Mouse (Mus musculus): ENCODE results near the gene Bicd2.

Bicd2 gene

GRCm38 (mm10) chr13:49348522-49348921 lies 7.1 kb downstream of the Bicd2 start:
- peaks cover 13% of the 10 kb centered on the region; the same call in 1 of the 2 replicates for H3K36me3 ChIP-seq (ENCODE audit: insufficient read depth, low read length)
- H3K9me3 ChIP-seq (ENCODE audit: low read length): no peaks in the 10 kb centered on the region
- H3K27me3 ChIP-seq (ENCODE audit: insufficient read depth, low read length): no peaks in the 10 kb centered on the region
- TF ChIP-seq CTCF (conservative IDR thresholded peaks at IDR 0.05; ENCODE audit: low read length) (no peak), NANOG (IDR thresholded peaks at IDR 0.05; ENCODE audit: borderline replicate concordance, low read length) (no peak), POU5F1 (IDR thresholded peaks at IDR 0.05; ENCODE audit: borderline replicate concordance, low read length) (no peak)
- peaks cover 4% of the 10 kb centered on the region for H3K4me1 ChIP-seq (replicated peaks; ENCODE audit: low read depth, low read length)
- no peak overlapping the region for H3K4me3 ChIP-seq (replicated peaks; ENCODE audit: low read length)

- Histone ChIP-seq H3K36me3 (ENCODE audit: insufficient read depth, low read length) (0 out of 2 replicates have a peak, but pooled peaks cover 11% of the 10 kb centered on the region), H3K4me3 (replicated peaks; ENCODE audit: low read length) (no peak overlapping the region), H3K9me3 (ENCODE audit: low read length) (no peaks in the 10 kb centered on the region), H3K4me1 (replicated peaks; ENCODE audit: low read depth, low read length) (peaks cover 4% of the 10 kb centered on the region), H3K27me3 (ENCODE audit: insufficient read depth, low read length) (no peaks in the 10 kb centered on the region)
- no peak for TF ChIP-seq POU5F1 (IDR thresholded peaks at IDR 0.05; ENCODE audit: borderline replicate concordance, low read length)
- no peak for TF ChIP-seq CTCF (conservative IDR thresholded peaks at IDR 0.05; ENCODE audit: low read length)
- no peak for TF ChIP-seq NANOG (IDR thresholded peaks at IDR 0.05; ENCODE audit: borderline replicate concordance, low read length)
Measured at GRCm38 (mm10) chr13:49349335-49349734, 8.0 kb downstream of the Bicd2 start.

GRCm38 (mm10) chr13:49349836-49350505 lies 8.6 kb downstream of the Bicd2 start:
- H3K4me1 ChIP-seq (replicated peaks; ENCODE audit: low read depth, low read length): peaks cover 4% of the 10 kb centered on the region
- TF ChIP-seq POU5F1 (IDR thresholded peaks at IDR 0.05; ENCODE audit: borderline replicate concordance, low read length): no peak
- TF ChIP-seq NANOG (IDR thresholded peaks at IDR 0.05; ENCODE audit: borderline replicate concordance, low read length): no peak
- TF ChIP-seq CTCF (conservative IDR thresholded peaks at IDR 0.05; ENCODE audit: low read length): no peak
- no peaks in the 10 kb centered on the region for H3K27me3 ChIP-seq (ENCODE audit: insufficient read depth, low read length)
- H3K9me3 ChIP-seq (ENCODE audit: low read length): no peaks in the 10 kb centered on the region
- H3K4me3 ChIP-seq (replicated peaks; ENCODE audit: low read length): no peak overlapping the region
- 0 out of 2 replicates have a peak, but pooled peaks cover 8% of the 10 kb centered on the region for H3K36me3 ChIP-seq (ENCODE audit: insufficient read depth, low read length)

- peaks cover 18% of the 10 kb centered on the region for H3K4me1 ChIP-seq (replicated peaks; ENCODE audit: low read depth, low read length)
- H3K36me3 ChIP-seq (ENCODE audit: insufficient read depth, low read length): peaks cover 20% of the 10 kb centered on the region; the same call in 1 of the 2 replicates
- no peak overlapping the region for H3K4me3 ChIP-seq (replicated peaks; ENCODE audit: low read length)
- H3K27me3 ChIP-seq (ENCODE audit: insufficient read depth, low read length): no peaks in the 10 kb centered on the region
- TF ChIP-seq NANOG (IDR thresholded peaks at IDR 0.05; ENCODE audit: borderline replicate concordance, low read length) (no peak), CTCF (conservative IDR thresholded peaks at IDR 0.05; ENCODE audit: low read length) (no peak), POU5F1 (IDR thresholded peaks at IDR 0.05; ENCODE audit: borderline replicate concordance, low read length) (no peak)
- no peaks in the 10 kb centered on the region for H3K9me3 ChIP-seq (ENCODE audit: low read length)
Measured at GRCm38 (mm10) chr13:49352581-49353159, 11.3 kb downstream of the Bicd2 start.

GRCm38 (mm10) chr13:49353422-49353821 lies 12.0 kb downstream of the Bicd2 start:
- H3K4me1 ChIP-seq (replicated peaks; ENCODE audit: low read depth, low read length): peaks cover 19% of the 10 kb centered on the region
- peaks cover 18% of the 10 kb centered on the region; the same call in 1 of the 2 replicates for H3K36me3 ChIP-seq (ENCODE audit: insufficient read depth, low read length)
- H3K27me3 ChIP-seq (ENCODE audit: insufficient read depth, low read length): no peaks in the 10 kb centered on the region

GRCm38 (mm10) chr13:49353991-49354507 lies 12.7 kb downstream of the Bicd2 start:
- Histone ChIP-seq H3K36me3 (ENCODE audit: insufficient read depth, low read length) (peaks cover 18% of the 10 kb centered on the region; the same call in 1 of the 2 replicates), H3K4me1 (replicated peaks; ENCODE audit: low read depth, low read length) (peaks cover 21% of the 10 kb centered on the region), H3K9me3 (ENCODE audit: low read length) (no peaks in the 10 kb centered on the region), H3K4me3 (replicated peaks; ENCODE audit: low read length) (no peak overlapping the region), H3K27me3 (ENCODE audit: insufficient read depth, low read length) (no peaks in the 10 kb centered on the region)
- no peak for TF ChIP-seq NANOG (IDR thresholded peaks at IDR 0.05; ENCODE audit: borderline replicate concordance, low read length)
- no peak for TF ChIP-seq POU5F1 (IDR thresholded peaks at IDR 0.05; ENCODE audit: borderline replicate concordance, low read length)
- no peak for TF ChIP-seq CTCF (conservative IDR thresholded peaks at IDR 0.05; ENCODE audit: low read length)

More at GRCm38 (mm10) chr13:49353422-49353821, 12.0 kb downstream of the Bicd2 start:
- Histone ChIP-seq H3K9me3 (ENCODE audit: low read length) (no peaks in the 10 kb centered on the region), H3K4me3 (replicated peaks; ENCODE audit: low read length) (no peak overlapping the region)
- no peak for TF ChIP-seq CTCF (conservative IDR thresholded peaks at IDR 0.05; ENCODE audit: low read length)
- no peak for TF ChIP-seq NANOG (IDR thresholded peaks at IDR 0.05; ENCODE audit: borderline replicate concordance, low read length)
- no peak for TF ChIP-seq POU5F1 (IDR thresholded peaks at IDR 0.05; ENCODE audit: borderline replicate concordance, low read length)

- H3K9me3 ChIP-seq (ENCODE audit: low read length): no peaks in the 10 kb centered on the region
- TF ChIP-seq NANOG (IDR thresholded peaks at IDR 0.05; ENCODE audit: borderline replicate concordance, low read length) (no peak), CTCF (conservative IDR thresholded peaks at IDR 0.05; ENCODE audit: low read length) (no peak), POU5F1 (IDR thresholded peaks at IDR 0.05; ENCODE audit: borderline replicate concordance, low read length) (no peak)
- no peaks in the 10 kb centered on the region for H3K27me3 ChIP-seq (ENCODE audit: insufficient read depth, low read length)
Measured at GRCm38 (mm10) chr13:49355461-49356061, 14.2 kb downstream of the Bicd2 start.

GRCm38 (mm10) chr13:49356090-49356489 lies 14.7 kb downstream of the Bicd2 start:
- Histone ChIP-seq H3K4me3 (replicated peaks; ENCODE audit: low read length) (no peak overlapping the region), H3K36me3 (ENCODE audit: insufficient read depth, low read length) (peaks cover 18% of the 10 kb centered on the region; the same call in 1 of the 2 replicates), H3K9me3 (ENCODE audit: low read length) (no peaks in the 10 kb centered on the region), H3K27me3 (ENCODE audit: insufficient read depth, low read length) (no peaks in the 10 kb centered on the region), H3K4me1 (replicated peaks; ENCODE audit: low read depth, low read length) (peaks cover 26% of the 10 kb centered on the region)
- TF ChIP-seq NANOG (IDR thresholded peaks at IDR 0.05; ENCODE audit: borderline replicate concordance, low read length): no peak
- no peak for TF ChIP-seq POU5F1 (IDR thresholded peaks at IDR 0.05; ENCODE audit: borderline replicate concordance, low read length)
- TF ChIP-seq CTCF (conservative IDR thresholded peaks at IDR 0.05; ENCODE audit: low read length): no peak

More at GRCm38 (mm10) chr13:49355461-49356061, 14.2 kb downstream of the Bicd2 start:
- H3K4me1 ChIP-seq (replicated peaks; ENCODE audit: low read depth, low read length): peaks cover 21% of the 10 kb centered on the region
- peaks cover 18% of the 10 kb centered on the region; the same call in 1 of the 2 replicates for H3K36me3 ChIP-seq (ENCODE audit: insufficient read depth, low read length)
- H3K4me3 ChIP-seq (replicated peaks; ENCODE audit: low read length): no peak overlapping the region
